Mouse (Mus musculus) lung, postnatal 0 days (tissue): ENCODE measurements at regions not wholly inside any gene's neighbourhood (a gene's known extent, or its start where the extent isn't known, plus 50 kb on each side); places are given as distances from the start of the nearest gene placed in this dataset.

Source experiments
- ATAC-seq: fragments of 200-750 bp; cut with Nextera tagmentation; 2 replicates; pipeline ENCODE4 v1.8.0; 2017; ENCODE audit warnings: moderate library complexity
- DNase-seq: peaks from one replicate; pipeline ENCODE4 v3.0.0-alpha.2; 2016; ENCODE audit warnings: low spot score
- H3K27ac ChIP-seq: fragments of 300-500 bp; sonication (generic); 2 replicates; pipeline ENCODE4 v1.5.1; 2014; ENCODE audit warnings: antibody characterized with exemption, mild to moderate bottlenecking, low read length, mixed read lengths
- H3K27me3 ChIP-seq: fragments of 300-500 bp; sonication (generic); replicated peaks from 2 replicates; pipeline ENCODE4 v1.6.1; 2014; ENCODE audit warnings: low read length, mixed read lengths; ENCODE audit not compliant: insufficient read depth
- H3K36me3 ChIP-seq: fragments of 300-500 bp; sonication (generic); 2 replicates; pipeline ENCODE4 v1.6.1; 2014; ENCODE audit warnings: low read length, mixed read lengths; ENCODE audit not compliant: insufficient read depth
- H3K4me1 ChIP-seq: fragments of 300-500 bp; sonication (generic); 2 replicates; pipeline ENCODE4 v1.6.1; 2014; ENCODE audit warnings: antibody characterized with exemption, low read depth, low read length, mixed read lengths; ENCODE audit not compliant: insufficient read depth
- H3K4me2 ChIP-seq: fragments of 300-500 bp; sonication (generic); replicated peaks from 2 replicates; pipeline ENCODE4 v1.6.1; 2014; ENCODE audit warnings: low read depth, mild to moderate bottlenecking, low read length, moderate library complexity, mixed read lengths
- H3K4me3 ChIP-seq: fragments of 300-500 bp; sonication (generic); 2 replicates; pipeline ENCODE4 v1.5.1; 2014; ENCODE audit warnings: low read depth, low read length
- H3K9ac ChIP-seq: fragments of 300-500 bp; sonication (generic); replicated peaks from 2 replicates; pipeline ENCODE4 v1.6.1; 2014; ENCODE audit warnings: low read depth, mild to moderate bottlenecking
- H3K9me3 ChIP-seq: fragments of 300-500 bp; sonication (generic); 2 replicates; pipeline ENCODE4 v1.6.1; 2016; ENCODE audit warnings: low read length, mixed read lengths
- CTCF ChIP-seq: IDR thresholded peaks from 2 replicates; pipeline ENCODE4 v1.5.1; 2016; ENCODE audit warnings: antibody characterized with exemption, mild to moderate bottlenecking
- EP300 ChIP-seq: IDR thresholded peaks from 2 replicates; pipeline ENCODE4 v1.6.1; 2016; ENCODE audit warnings: antibody characterized with exemption, mild to moderate bottlenecking, control low read depth
- WGBS: fragments of 180-500 bp; shearing (Covaris S2); extraction: QIAGEN DNeasy Blood & Tissue Kit; methylation state at CpG from one replicate; pipeline ENCODE4 v1.1.7; 2014; 5-methylcytosine and 5-hydroxymethylcytosine counted together

GRCm38 (mm10) chr17:80884886-80885285 lies 59.5 kb upstream of the Tmem178 start:
- 61% methylated on average over 2 of the region's 2 CpGs for WGBS
- no peak for ATAC-seq
- no peak overlapping the region for H3K4me2 ChIP-seq
- no peak overlapping the region for H3K27ac ChIP-seq
- H3K9me3 ChIP-seq = no peaks in the 10 kb centered on the region
- no peaks in the 10 kb centered on the region for H3K36me3 ChIP-seq
- no peak for DNase-seq
- no peaks in the 10 kb centered on the region for H3K27me3 ChIP-seq
- no peak overlapping the region for H3K4me3 ChIP-seq
- TF ChIP-seq CTCF (no peak), EP300 (no peak)
- peaks cover 14% of the 10 kb centered on the region for H3K4me1 ChIP-seq
- H3K9ac ChIP-seq = no peak overlapping the region

- no peak overlapping the region for H3K9ac ChIP-seq
- H3K9me3 ChIP-seq = no peaks in the 10 kb centered on the region
- H3K27ac ChIP-seq = no peak overlapping the region
- ATAC-seq = no peak
- WGBS = 86% methylated on average over 3 of the region's 3 CpGs
- no peaks in the 10 kb centered on the region for H3K27me3 ChIP-seq
- TF ChIP-seq EP300 = no peak
- no peak for TF ChIP-seq CTCF
- no peak for DNase-seq
- no peaks in the 10 kb centered on the region for H3K36me3 ChIP-seq
- H3K4me2 ChIP-seq = no peak overlapping the region
- no peak overlapping the region for H3K4me3 ChIP-seq
- peaks cover 10% of the 10 kb centered on the region for H3K4me1 ChIP-seq
These were observed 62.0 kb upstream of the Tmem178 start for GRCm38 (mm10) chr17:80882476-80882875.

GRCm38 (mm10) chr17:80880325-80880724 lies 64.1 kb upstream of the Tmem178 start:
- no peaks in the 10 kb centered on the region for H3K36me3 ChIP-seq
- no peak overlapping the region for H3K4me2 ChIP-seq
- H3K27ac ChIP-seq = no peak overlapping the region
- no peaks in the 10 kb centered on the region for H3K4me1 ChIP-seq
- H3K27me3 ChIP-seq = no peaks in the 10 kb centered on the region
- DNase-seq (no peak), ATAC-seq (no peak)
- no peak overlapping the region for H3K9ac ChIP-seq
- no peaks in the 10 kb centered on the region for H3K9me3 ChIP-seq
- 64% methylated on average over 4 of the region's 4 CpGs for WGBS
- TF ChIP-seq EP300 (no peak), CTCF (no peak)
- H3K4me3 ChIP-seq = no peak overlapping the region

- Histone ChIP-seq H3K4me1 (no peaks in the 10 kb centered on the region), H3K27ac (no peak overlapping the region), H3K4me3 (no peak overlapping the region), H3K27me3 (no peaks in the 10 kb centered on the region), H3K9ac (no peak overlapping the region), H3K4me2 (no peak overlapping the region), H3K9me3 (no peaks in the 10 kb centered on the region), H3K36me3 (no peaks in the 10 kb centered on the region)
- WGBS = 43% methylated on average over 7 of the region's 7 CpGs
- DNase-seq (peak; percentile 67), ATAC-seq (peak; percentile 35; the same call in 1 of the 2 replicates)
- TF ChIP-seq CTCF = peak; percentile 76
- no peak for TF ChIP-seq EP300
These were observed 68.9 kb upstream of the Tmem178 start for GRCm38 (mm10) chr17:80875352-80876044.

GRCm38 (mm10) chr17:80870965-80871364 lies 73.5 kb upstream of the Tmem178 start:
- no peaks in the 10 kb centered on the region for H3K4me1 ChIP-seq
- 53% methylated on average over 4 of the region's 4 CpGs for WGBS
- H3K27me3 ChIP-seq = no peaks in the 10 kb centered on the region
- H3K9me3 ChIP-seq = no peaks in the 10 kb centered on the region
- no peak for TF ChIP-seq CTCF
- no peak for TF ChIP-seq EP300
- H3K36me3 ChIP-seq = no peaks in the 10 kb centered on the region
- H3K9ac ChIP-seq = no peak overlapping the region
- no peak overlapping the region for H3K4me2 ChIP-seq
- H3K4me3 ChIP-seq = no peak overlapping the region
- peak; percentile 17 for DNase-seq
- no peak overlapping the region for H3K27ac ChIP-seq
- ATAC-seq = no peak

- no peak overlapping the region for H3K4me3 ChIP-seq
- H3K4me1 ChIP-seq = no peaks in the 10 kb centered on the region
- no peak overlapping the region for H3K27ac ChIP-seq
- TF ChIP-seq EP300 (no peak), CTCF (no peak)
- no peak overlapping the region for H3K4me2 ChIP-seq
- H3K27me3 ChIP-seq = no peaks in the 10 kb centered on the region
- WGBS = 80% methylated on average over 8 of the region's 8 CpGs
- H3K9me3 ChIP-seq = no peaks in the 10 kb centered on the region
- ATAC-seq = no peak
- DNase-seq = no peak
- H3K9ac ChIP-seq = no peak overlapping the region
- H3K36me3 ChIP-seq = no peaks in the 10 kb centered on the region
These were observed 82.1 kb upstream of the Tmem178 start for GRCm38 (mm10) chr17:80862338-80862737.
